Mouse (Mus musculus): ENCODE measurements around the gene Cpsf2. TPM values are rescaled to one million over a fixed set of nuclear protein-coding genes. Genes with fewer than 3 reads are reported as not detected.
"Not testable (repeated sequence)": the region's sequence is repeated elsewhere in the genome, so short reads cannot be mapped to it uniquely, and the experiment has no call there.

Gene Cpsf2
- polyA plus RNA-seq (2014; fragmentation: Nextera tagmentation; extraction: Ambion mirVana) = 39.2 and 41.8 TPM in 2 replicates

GRCm38 (mm10) chr12:101975601-101976571, at the start of gene Cpsf2:
TSS of gene Cpsf2 (plus strand) at chr12:101975988.
- H3K9me3 ChIP-seq (ENCODE audit: control insufficient read depth, low read length) = no peaks in the 10 kb centered on the region
- H3K36me3 ChIP-seq (ENCODE audit: control insufficient read depth, insufficient read depth, low read length) = peaks cover 3% of the 10 kb centered on the region; the same call in 1 of the 2 replicates
- no peaks in the 10 kb centered on the region for H3K27me3 ChIP-seq (ENCODE audit: control insufficient read depth, insufficient read depth, low read length)
- H3K4me3 ChIP-seq (ENCODE audit: low read depth, low read length) = peak within 1 kb of the TSS; percentile 91
- DNase-seq (ENCODE audit: low spot score) = peak; percentile 88
- H3K9ac ChIP-seq (ENCODE audit: low read length) = peak within 1 kb of the TSS; percentile 93
- H3K4me1 ChIP-seq (ENCODE audit: control insufficient read depth, insufficient read depth, low read length) = peaks cover 4% of the 10 kb centered on the region; the same call in 1 of the 2 replicates
- H3K27ac ChIP-seq (replicated peaks; ENCODE audit: low read depth, low read length) = peak within 1 kb of the TSS; percentile 75
- under 1% methylated on average over 77 of the region's 77 CpGs for WGBS
- H3K4me2 ChIP-seq (ENCODE audit: low read depth, severe bottlenecking) = peak within 1 kb of the TSS; percentile 69
- peak; percentile 97 for ATAC-seq (ENCODE audit: insufficient number of reproducible peaks, low FRiP score, low TSS enrichment, low read depth)

- ATAC-seq (ENCODE audit: insufficient number of reproducible peaks, low FRiP score, low TSS enrichment, low read depth) (no peak), DNase-seq (ENCODE audit: low spot score) (no peak)
- Histone ChIP-seq H3K9me3 (ENCODE audit: control insufficient read depth, low read length) (no peaks in the 10 kb centered on the region), H3K27me3 (ENCODE audit: control insufficient read depth, insufficient read depth, low read length) (no peaks in the 10 kb centered on the region), H3K4me1 (ENCODE audit: control insufficient read depth, insufficient read depth, low read length) (no peaks in the 10 kb centered on the region), H3K9ac (ENCODE audit: low read length) (no peak overlapping the region), H3K27ac (replicated peaks; ENCODE audit: low read depth, low read length) (no peak overlapping the region), H3K4me3 (ENCODE audit: low read depth, low read length) (no peak overlapping the region), H3K4me2 (ENCODE audit: low read depth, severe bottlenecking) (no peak overlapping the region), H3K36me3 (ENCODE audit: control insufficient read depth, insufficient read depth, low read length) (peaks cover 10% of the 10 kb centered on the region)
- 87% methylated on average over 1 of the region's 1 CpGs for WGBS
Observed at GRCm38 (mm10) chr12:101928423-101928822, 47.4 kb upstream of the Cpsf2 start.

- Histone ChIP-seq H3K4me1 (ENCODE audit: control insufficient read depth, insufficient read depth, low read length) (no peaks in the 10 kb centered on the region), H3K27ac (replicated peaks; ENCODE audit: low read depth, low read length) (no peak overlapping the region), H3K27me3 (ENCODE audit: control insufficient read depth, insufficient read depth, low read length) (no peaks in the 10 kb centered on the region), H3K9me3 (ENCODE audit: control insufficient read depth, low read length) (no peaks in the 10 kb centered on the region), H3K36me3 (ENCODE audit: control insufficient read depth, insufficient read depth, low read length) (peaks cover 11% of the 10 kb centered on the region; the same call in 1 of the 2 replicates), H3K9ac (ENCODE audit: low read length) (no peak overlapping the region), H3K4me3 (ENCODE audit: low read depth, low read length) (no peak overlapping the region), H3K4me2 (ENCODE audit: low read depth, severe bottlenecking) (no peak overlapping the region)
- WGBS = 95% methylated on average over 3 of the region's 3 CpGs
- no peak for ATAC-seq (ENCODE audit: insufficient number of reproducible peaks, low FRiP score, low TSS enrichment, low read depth)
- no peak for DNase-seq (ENCODE audit: low spot score)
Observed at GRCm38 (mm10) chr12:101935223-101935622, 40.6 kb upstream of the Cpsf2 start.

- ATAC-seq (ENCODE audit: insufficient number of reproducible peaks, low FRiP score, low TSS enrichment, low read depth) = no peak
- DNase-seq (ENCODE audit: low spot score) = no peak
- Histone ChIP-seq H3K4me1 (ENCODE audit: control insufficient read depth, insufficient read depth, low read length) (no peaks in the 10 kb centered on the region), H3K27me3 (ENCODE audit: control insufficient read depth, insufficient read depth, low read length) (no peaks in the 10 kb centered on the region), H3K9ac (ENCODE audit: low read length) (no peak overlapping the region), H3K27ac (replicated peaks; ENCODE audit: low read depth, low read length) (no peak overlapping the region), H3K4me3 (ENCODE audit: low read depth, low read length) (no peak overlapping the region), H3K36me3 (ENCODE audit: control insufficient read depth, insufficient read depth, low read length) (peaks cover 18% of the 10 kb centered on the region), H3K4me2 (ENCODE audit: low read depth, severe bottlenecking) (no peak overlapping the region), H3K9me3 (ENCODE audit: control insufficient read depth, low read length) (no peaks in the 10 kb centered on the region)
- 82% methylated on average over 7 of the region's 7 CpGs for WGBS
Observed at GRCm38 (mm10) chr12:101937572-101937971, 38.2 kb upstream of the Cpsf2 start.

- DNase-seq (ENCODE audit: low spot score) (no peak), ATAC-seq (ENCODE audit: insufficient number of reproducible peaks, low FRiP score, low TSS enrichment, low read depth) (no peak)
- Histone ChIP-seq H3K27me3 (ENCODE audit: control insufficient read depth, insufficient read depth, low read length) (no peaks in the 10 kb centered on the region), H3K4me3 (ENCODE audit: low read depth, low read length) (no peak overlapping the region), H3K4me2 (ENCODE audit: low read depth, severe bottlenecking) (no peak overlapping the region), H3K4me1 (ENCODE audit: control insufficient read depth, insufficient read depth, low read length) (no peaks in the 10 kb centered on the region), H3K27ac (replicated peaks; ENCODE audit: low read depth, low read length) (no peak overlapping the region), H3K9ac (ENCODE audit: low read length) (no peak overlapping the region), H3K9me3 (ENCODE audit: control insufficient read depth, low read length) (no peaks in the 10 kb centered on the region), H3K36me3 (ENCODE audit: control insufficient read depth, insufficient read depth, low read length) (peaks cover 7% of the 10 kb centered on the region; the same call in 1 of the 2 replicates)
- 89% methylated on average over 8 of the region's 8 CpGs for WGBS
Observed at GRCm38 (mm10) chr12:101947986-101948385, 27.8 kb upstream of the Cpsf2 start.

- H3K4me1 ChIP-seq (ENCODE audit: control insufficient read depth, insufficient read depth, low read length) = no peaks in the 10 kb centered on the region
- ATAC-seq (ENCODE audit: insufficient number of reproducible peaks, low FRiP score, low TSS enrichment, low read depth) = no peak
- H3K27ac ChIP-seq (replicated peaks; ENCODE audit: low read depth, low read length) = no peak overlapping the region
- DNase-seq (ENCODE audit: low spot score) = no peak
- no peaks in the 10 kb centered on the region for H3K9me3 ChIP-seq (ENCODE audit: control insufficient read depth, low read length)
- H3K4me2 ChIP-seq (ENCODE audit: low read depth, severe bottlenecking) = no peak overlapping the region
- no peaks in the 10 kb centered on the region for H3K27me3 ChIP-seq (ENCODE audit: control insufficient read depth, insufficient read depth, low read length)
- no peak overlapping the region for H3K4me3 ChIP-seq (ENCODE audit: low read depth, low read length)
- H3K9ac ChIP-seq (ENCODE audit: low read length) = no peak overlapping the region
- peaks cover 7% of the 10 kb centered on the region; the same call in 1 of the 2 replicates for H3K36me3 ChIP-seq (ENCODE audit: control insufficient read depth, insufficient read depth, low read length)
- WGBS = 85% methylated on average over 4 of the region's 4 CpGs
Observed at GRCm38 (mm10) chr12:101948801-101949200, 27.0 kb upstream of the Cpsf2 start.

- 97% methylated on average over 8 of the region's 8 CpGs for WGBS
- ATAC-seq (ENCODE audit: insufficient number of reproducible peaks, low FRiP score, low TSS enrichment, low read depth) = not testable (repeated sequence)
Observed at GRCm38 (mm10) chr12:101955821-101956220, 20.0 kb upstream of the Cpsf2 start.

GRCm38 (mm10) chr12:101957079-101957941, 18.5 kb upstream of the Cpsf2 start:
- H3K27ac ChIP-seq (replicated peaks; ENCODE audit: low read depth, low read length) = no peak overlapping the region

More at GRCm38 (mm10) chr12:101955821-101956220, 20.0 kb upstream of the Cpsf2 start:
- not testable (repeated sequence) for H3K4me1 ChIP-seq (ENCODE audit: control insufficient read depth, insufficient read depth, low read length); H3K9me3 ChIP-seq (ENCODE audit: control insufficient read depth, low read length); H3K4me3 ChIP-seq (ENCODE audit: low read depth, low read length); H3K27me3 ChIP-seq (ENCODE audit: control insufficient read depth, insufficient read depth, low read length); H3K9ac ChIP-seq (ENCODE audit: low read length); DNase-seq (ENCODE audit: low spot score); H3K36me3 ChIP-seq (ENCODE audit: control insufficient read depth, insufficient read depth, low read length); H3K27ac ChIP-seq (replicated peaks; ENCODE audit: low read depth, low read length); H3K4me2 ChIP-seq (ENCODE audit: low read depth, severe bottlenecking)

More at GRCm38 (mm10) chr12:101957079-101957941, 18.5 kb upstream of the Cpsf2 start:
- ATAC-seq (ENCODE audit: insufficient number of reproducible peaks, low FRiP score, low TSS enrichment, low read depth) (no peak; the same call in 1 of the 2 replicates), DNase-seq (ENCODE audit: low spot score) (no peak)
- 13% methylated on average over 26 of the region's 26 CpGs for WGBS
- Histone ChIP-seq H3K27me3 (ENCODE audit: control insufficient read depth, insufficient read depth, low read length) (no peaks in the 10 kb centered on the region), H3K4me2 (ENCODE audit: low read depth, severe bottlenecking) (peak overlapping the region; percentile 59), H3K36me3 (ENCODE audit: control insufficient read depth, insufficient read depth, low read length) (no peaks in the 10 kb centered on the region), H3K9ac (ENCODE audit: low read length) (peak overlapping the region; percentile 83), H3K4me1 (ENCODE audit: control insufficient read depth, insufficient read depth, low read length) (no peaks in the 10 kb centered on the region), H3K4me3 (ENCODE audit: low read depth, low read length) (peak overlapping the region; percentile 83), H3K9me3 (ENCODE audit: control insufficient read depth, low read length) (no peaks in the 10 kb centered on the region)

Data from limb, embryonic 11.5 days (tissue).